Mouse (Mus musculus) liver, postnatal 0 days (tissue): ENCODE measurements at regions not wholly inside any gene's neighbourhood (a gene's known extent, or its start where the extent isn't known, plus 50 kb on each side); places are given as distances from the start of the nearest gene placed in this dataset.

ENCODE experiments used
- CTCF ChIP-seq: sonication (generic); IDR thresholded peaks from 2 replicates; pipeline ENCODE4 v1.5.1; 2016; ENCODE audit warnings: antibody characterized with exemption, low read depth
- EP300 ChIP-seq: IDR thresholded peaks from 2 replicates; pipeline ENCODE4 v1.6.1; 2016; ENCODE audit warnings: antibody characterized with exemption, low read depth, mild to moderate bottlenecking

DNA sequence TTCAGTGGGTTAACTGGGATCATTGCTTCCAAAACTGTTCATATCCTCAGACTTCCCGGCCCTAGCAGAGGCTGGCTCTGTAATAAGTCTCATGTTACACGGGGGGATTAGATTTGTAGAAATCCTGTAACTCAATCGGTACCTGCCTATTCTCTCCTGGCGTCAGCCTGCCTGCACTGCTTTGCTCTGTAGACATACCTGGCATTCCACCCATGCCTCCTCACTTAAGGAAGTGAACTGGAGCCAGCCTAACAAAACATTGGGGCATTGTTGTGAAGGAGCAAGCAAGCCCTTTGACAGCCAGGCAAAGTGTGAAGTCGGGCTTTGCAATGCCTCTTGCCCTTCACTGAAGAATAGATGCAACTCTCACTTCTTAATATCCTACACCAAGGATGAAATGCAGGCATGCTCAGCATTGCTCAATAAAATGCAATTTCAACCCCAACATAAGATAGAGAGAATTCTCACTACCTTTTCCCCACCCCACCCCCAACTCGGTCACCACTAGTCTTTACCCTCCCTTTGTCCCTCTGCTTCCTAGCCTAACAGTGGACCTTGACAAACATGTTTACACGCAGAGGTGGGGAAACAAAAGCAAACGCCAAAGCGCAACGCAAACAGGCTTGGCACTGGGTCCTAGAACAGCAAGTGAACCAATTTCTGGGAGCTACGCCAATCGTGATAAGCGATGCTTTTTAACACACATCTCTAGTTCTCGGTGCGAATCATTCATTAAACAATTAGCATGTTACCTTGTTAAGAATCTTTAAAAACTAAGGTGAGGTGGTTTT lies 133.9 kb upstream of the Isl1 start:
- TF ChIP-seq CTCF: no peak
- TF ChIP-seq EP300: no peak
